Mouse (Mus musculus): ENCODE results near the gene Tgtp1.
"Not testable (repeated sequence)": the region's sequence is repeated elsewhere in the genome, so short reads cannot be mapped to it uniquely, and the experiment has no call there.

- not testable (repeated sequence) for TF ChIP-seq CTCF (conservative IDR thresholded peaks at IDR 0.05; ENCODE audit: insufficient read depth, insufficient read length, low read depth, low read length); POLR2A (IDR thresholded peaks at IDR 0.05; ENCODE audit: low read depth, low read length)
These were observed 54.7 kb downstream of the Tgtp1 start for GRCm38 (mm10) chr11:48939286-48939685.

All from kidney, adult 2 months (tissue).